Mouse (Mus musculus): ENCODE measurements around the gene Ell. TPM values are rescaled to one million over a fixed set of nuclear protein-coding genes. Genes with fewer than 3 reads are reported as not detected.
A peak's percentile ranks its signal among the peaks of the same experiment; 100 is the strongest.

The Ell gene
- total RNA-seq, 2 experiments from 2014 or later = 31.0 to 32.4 TPM

DNA sequence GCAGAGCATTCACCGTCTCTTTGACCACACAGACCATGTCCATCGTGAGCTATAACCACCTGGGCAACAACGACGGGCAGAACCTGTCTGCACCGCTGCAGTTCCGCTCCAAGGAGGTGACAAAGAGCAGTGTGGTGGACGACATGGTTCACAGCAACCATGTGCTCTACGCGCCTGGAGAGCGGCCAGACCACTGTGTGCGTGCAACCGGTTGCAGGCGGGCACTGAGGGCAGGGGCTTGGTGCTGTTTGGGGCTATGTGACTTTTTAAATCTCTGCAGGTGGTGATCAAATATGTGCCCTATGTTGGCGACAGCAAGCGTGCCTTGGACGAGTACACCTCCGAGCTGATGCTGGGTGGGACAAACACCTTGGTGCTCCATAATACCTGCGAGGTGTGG is 57.0 kb downstream of the Ell start:
- no peak for DNase-seq (ENCODE audit: low spot score in 2 of 2)

DNA sequence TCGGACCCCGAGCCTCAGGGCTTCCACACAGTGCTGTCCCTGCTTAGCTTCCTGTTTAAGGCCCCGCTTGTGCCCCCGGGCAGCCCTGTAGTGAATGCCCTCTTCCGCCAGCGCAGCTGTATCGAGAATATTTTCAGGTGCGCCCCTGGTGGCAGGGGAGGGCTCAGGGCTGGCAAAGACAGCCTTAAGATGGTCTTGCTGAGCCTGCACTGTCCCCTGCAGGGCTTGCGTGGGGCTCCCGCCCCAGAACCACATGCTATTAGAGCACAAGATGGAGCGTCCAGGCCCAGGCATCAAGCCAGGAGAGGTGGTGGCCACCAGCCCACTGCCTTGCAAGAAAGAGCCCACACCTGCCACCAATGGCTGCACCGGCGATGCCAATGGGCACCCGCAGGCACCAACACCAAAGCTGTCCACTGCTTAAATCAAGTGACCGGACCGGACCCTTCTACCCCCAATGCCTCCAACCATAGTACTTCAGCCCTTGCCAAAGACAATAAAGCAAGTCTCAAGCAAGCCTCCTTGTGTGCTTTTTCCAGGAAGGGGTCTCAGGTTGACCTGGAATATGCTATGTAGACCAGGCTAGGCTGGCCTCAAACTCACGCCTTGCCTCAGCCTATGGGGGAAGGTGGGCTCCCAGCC is 57.6 kb downstream of the Ell start:
- DNase-seq (ENCODE audit: low spot score in 2 of 2) = no peak

DNA sequence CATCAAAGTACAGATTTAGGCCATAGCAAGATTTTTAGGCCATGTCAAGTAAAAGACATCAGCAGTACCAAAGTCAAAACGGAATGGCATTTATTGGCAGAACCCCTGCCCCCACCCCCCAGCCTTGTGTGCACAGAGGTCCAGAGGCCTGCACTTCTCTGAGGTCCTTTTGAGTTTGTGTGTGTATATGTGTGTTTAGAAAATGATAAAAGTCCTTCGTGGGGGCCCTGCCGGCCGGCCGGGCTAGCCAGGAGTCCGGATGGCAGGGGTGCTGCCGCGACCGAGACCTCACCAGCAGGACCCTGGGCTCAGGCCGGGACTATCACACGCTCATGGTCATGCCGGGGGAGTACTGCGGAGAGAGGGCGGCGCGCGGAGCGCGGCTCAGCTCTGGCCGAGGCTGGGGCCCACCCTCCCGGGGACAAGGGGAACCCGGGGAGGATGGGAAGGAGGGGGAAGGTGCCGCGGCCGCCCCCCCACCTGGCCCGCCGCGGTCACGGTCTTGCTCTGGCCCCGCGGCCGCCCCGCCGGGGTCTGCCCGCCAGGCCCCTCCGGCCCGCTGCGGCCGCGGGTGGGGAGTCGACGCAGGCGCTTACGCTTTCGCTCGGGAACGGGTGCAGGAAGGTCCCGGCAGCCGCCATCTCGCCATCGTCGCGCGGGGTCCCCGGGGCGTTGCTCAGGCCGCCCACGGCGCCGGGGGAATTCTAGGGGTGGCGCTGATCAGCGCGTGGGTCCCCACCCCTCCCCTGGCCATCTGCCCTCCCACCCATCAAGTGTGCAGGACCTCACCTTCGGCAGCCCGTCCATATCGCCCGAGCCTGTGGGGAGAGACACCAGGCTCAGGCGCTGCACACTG is 58.4 kb downstream of the Ell start:
- no peak for DNase-seq (ENCODE audit: low spot score in 2 of 2)

DNA sequence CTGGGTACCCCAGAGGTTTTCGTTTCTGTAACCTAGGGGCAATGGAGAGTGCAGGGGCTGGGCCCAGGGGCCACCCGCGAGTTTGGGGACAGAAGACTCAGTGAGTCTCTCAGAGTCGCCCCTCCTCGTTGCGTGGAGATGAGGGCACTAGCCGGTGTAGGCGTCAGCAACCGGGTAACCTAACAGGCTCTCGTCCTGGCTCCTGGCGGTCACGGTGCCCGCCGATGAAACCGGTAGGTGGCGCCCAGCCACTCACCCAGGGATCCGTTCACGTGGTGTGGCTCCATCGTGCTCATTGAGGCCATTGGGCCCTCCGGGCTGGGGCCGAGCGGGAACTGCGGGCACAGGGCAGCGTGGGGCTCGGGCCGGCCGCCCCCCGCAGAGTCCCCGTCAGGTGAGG is 59.0 kb downstream of the Ell start:
- peak; percentile 68 to 69 for DNase-seq (ENCODE audit: low spot score in 2 of 2)

DNA sequence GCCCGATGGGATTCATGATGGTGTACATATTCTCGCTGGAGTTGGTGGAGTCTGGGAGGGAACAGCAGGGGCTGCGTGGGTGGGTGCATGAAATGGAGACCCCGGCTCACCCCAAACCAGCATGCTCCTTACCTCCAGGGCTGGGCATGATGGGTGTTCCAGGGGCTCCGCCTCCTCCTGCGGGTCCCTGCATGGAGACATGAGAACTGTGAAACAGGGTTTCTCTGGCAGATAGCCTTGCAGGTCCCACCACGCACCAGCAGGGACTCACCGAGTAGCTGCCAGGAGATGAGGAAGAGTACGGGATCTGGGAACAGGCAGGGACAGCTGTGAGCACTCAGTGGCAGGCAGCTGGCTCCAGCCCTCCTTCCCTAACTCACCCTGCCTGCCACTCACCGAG is 59.5 kb downstream of the Ell start:
- DNase-seq (ENCODE audit: low spot score in 2 of 2) = no peak

DNA sequence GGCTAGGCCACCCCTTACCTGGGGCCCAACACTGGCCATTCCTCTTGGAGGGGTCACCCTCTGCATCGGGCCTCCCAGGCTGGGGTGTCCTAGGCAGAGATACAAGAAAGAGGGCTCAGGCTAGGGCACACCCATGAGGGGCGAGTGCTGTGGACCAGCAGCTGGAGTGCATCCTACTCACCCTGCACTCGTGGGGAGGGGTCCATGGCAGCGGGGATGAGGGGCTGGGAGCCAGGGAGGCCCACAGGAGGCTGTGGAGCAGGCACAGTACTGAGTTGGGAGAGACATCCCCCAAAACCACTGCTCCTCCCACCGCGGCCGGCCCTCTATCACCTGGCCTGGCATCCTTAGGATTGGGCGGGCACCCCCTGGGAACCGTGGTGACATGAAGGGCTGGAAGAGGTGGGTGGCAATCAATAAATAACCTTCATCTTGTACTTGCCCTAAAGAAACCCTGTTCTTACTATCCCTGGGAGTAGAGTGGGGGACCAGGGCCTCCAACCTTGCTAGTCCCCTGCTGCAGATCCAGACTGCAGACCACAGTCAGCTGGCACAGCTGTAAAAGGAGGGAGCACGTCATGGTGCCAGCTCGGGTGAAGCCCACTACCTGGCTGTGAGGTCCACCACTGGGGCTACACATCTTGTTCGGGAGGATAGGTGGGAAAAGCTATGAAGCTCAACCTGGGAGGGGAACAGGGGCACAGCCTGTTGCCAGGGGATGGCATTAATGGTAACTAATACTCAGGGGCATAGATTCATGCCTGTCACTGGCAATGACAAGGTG is 60.4 kb downstream of the Ell start:
- no peak for DNase-seq (ENCODE audit: low spot score in 2 of 2)

DNA sequence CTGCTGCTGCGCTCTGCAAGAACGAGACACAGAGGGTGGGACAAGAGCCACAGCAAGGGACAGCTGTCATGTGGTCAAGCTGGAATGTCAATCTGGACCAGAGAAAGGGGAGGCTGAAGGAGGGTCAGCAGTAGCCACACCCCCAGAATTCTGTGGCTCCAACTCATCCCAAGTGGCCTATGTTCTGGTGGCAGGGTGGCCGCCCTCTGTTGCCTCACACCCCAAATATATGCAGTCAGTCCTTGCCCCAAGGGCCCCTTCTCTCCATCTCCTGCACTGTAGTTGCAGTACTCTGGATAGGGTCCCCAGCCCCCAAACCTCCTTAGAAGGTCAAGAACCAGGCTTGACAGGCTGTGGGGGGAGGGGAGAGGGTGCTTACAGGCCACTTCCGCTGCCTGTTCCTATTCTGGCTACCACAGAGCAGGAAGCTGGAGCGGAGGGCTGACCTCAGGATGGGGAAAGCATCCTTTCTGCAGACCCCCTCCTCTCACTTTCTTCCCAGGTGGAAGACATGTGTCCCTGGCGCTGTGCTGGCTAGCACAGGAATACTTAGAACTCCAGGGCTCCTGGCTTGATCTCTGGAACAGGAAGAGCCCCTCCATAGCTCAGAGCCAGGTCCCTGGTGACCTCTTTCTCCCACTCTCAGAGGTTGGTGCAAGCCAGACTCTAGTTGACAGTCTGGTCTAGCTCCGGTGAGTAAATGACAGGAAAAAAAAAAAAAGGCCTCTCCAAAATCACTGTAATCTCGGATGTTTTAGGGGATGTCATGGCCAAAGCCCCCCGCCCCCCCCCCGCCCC is 61.4 kb downstream of the Ell start:
- DNase-seq (ENCODE audit: low spot score in 2 of 2) = no peak

DNA sequence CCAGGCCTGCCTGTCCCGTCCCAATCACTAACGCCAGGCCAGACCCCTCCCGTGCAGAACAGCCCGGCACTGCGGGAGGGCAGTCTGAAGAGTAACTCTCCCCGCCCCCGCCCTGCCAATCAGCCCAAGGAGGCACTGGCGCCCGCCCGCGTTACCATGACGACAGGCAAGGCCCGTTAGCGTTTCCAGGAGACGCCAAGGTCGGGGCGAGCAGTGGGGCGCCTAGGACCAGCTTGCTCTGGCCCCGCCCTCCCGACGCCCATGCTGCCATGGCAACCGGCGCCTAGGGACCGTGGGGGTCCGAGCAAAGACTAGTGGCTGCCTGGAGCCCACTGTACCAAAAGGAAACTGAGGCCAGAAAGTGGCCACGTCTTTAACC is 62.0 kb downstream of the Ell start:
- DNase-seq (ENCODE audit: low spot score in 2 of 2) = peak; percentile 80 to 81

DNA sequence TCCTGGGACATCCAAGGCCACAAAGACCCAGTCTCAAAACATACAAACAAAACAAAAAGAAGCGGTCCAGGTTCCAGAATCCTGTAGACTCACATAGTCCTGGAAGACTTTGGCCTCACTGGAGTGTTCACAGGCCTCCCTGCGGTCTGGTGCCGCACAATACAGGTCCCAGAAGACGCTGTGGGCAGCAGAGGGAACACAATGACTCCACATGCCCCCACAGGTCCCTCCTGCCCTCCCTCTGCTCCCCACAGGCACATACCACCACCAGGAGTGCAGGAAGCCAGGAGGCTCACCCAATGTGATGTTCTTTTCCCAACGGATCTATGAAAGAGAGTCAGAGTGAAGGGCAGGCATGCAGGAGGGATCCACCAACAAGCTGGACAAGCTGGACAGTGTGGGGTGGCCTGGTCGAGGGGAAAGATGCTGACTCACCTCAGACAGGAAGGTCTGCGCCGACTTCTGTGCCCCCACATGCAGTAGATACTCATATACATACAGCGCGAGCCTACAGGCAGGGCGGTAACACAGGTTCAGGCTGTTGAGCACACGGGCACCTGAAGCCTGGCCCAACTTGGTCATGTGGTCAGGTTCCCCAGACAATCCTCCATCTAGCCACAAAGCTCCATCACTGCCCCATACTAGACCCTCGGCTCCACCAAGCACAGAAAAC is 63.0 kb downstream of the Ell start:
- no peak for DNase-seq (ENCODE audit: low spot score in 2 of 2)

DNA sequence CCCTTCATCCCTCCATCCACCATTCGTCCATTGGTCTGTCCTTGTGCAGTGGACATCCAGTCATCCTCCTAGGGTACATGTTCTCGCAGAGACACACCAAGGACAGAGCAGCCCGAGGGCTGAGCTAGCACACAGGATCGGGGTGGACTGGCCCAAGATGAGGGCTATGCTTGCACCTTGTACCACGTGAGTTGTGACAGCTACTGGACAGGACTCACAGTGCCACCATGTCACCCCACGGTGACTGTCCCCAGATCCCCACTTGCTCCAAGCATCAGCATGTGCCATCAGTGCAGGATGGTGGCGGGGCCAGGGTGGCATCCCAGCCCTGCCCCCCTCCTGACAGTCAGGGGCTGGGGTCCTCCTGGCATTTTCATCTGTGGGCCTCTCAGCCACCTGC is 65.3 kb downstream of the Ell start:
- DNase-seq (ENCODE audit: low spot score in 2 of 2) = no peak

DNA sequence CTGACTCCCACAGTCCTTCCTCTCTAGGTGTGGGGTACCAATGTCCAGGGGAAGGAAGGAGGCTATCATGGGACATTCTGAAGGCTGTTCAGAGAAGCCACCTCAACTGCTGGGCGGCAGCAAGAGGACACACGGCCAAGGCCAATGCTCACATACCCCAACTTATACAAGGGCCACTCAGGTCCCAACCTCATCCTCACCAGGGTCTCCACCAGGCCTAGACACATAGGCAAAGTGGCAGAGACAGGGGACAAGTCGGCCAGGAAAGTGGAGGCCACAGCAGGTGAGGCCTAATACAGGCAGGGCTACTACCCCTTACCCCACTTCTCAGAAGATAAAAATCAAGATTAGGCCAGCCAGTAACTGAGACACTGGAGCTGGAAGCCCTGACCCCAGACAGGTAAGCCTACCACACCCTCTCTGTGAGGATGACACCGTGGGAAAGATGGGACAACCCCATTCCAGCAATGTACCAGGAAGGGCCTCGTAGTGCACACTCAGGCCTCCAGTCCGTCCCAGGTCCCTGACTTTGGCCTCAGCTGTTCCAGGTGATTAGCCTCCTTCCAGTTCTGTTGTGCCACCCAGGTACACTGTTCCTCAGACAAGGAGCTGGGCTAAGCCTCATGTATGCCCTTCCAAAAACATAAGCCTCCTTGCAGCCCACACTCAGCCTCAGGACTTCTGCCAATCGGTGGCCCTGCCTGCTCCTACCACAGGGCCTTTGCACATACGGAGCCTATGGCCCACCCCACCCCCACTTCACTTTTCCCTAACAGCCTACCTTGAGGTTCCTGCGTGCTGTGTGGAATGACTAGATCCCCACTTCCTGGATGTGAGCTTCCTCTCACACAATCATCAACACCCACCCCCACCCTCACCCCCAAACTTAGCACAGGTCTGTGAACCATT is 66.9 kb downstream of the Ell start:
- no peak for DNase-seq (ENCODE audit: low spot score in 2 of 2)

DNA sequence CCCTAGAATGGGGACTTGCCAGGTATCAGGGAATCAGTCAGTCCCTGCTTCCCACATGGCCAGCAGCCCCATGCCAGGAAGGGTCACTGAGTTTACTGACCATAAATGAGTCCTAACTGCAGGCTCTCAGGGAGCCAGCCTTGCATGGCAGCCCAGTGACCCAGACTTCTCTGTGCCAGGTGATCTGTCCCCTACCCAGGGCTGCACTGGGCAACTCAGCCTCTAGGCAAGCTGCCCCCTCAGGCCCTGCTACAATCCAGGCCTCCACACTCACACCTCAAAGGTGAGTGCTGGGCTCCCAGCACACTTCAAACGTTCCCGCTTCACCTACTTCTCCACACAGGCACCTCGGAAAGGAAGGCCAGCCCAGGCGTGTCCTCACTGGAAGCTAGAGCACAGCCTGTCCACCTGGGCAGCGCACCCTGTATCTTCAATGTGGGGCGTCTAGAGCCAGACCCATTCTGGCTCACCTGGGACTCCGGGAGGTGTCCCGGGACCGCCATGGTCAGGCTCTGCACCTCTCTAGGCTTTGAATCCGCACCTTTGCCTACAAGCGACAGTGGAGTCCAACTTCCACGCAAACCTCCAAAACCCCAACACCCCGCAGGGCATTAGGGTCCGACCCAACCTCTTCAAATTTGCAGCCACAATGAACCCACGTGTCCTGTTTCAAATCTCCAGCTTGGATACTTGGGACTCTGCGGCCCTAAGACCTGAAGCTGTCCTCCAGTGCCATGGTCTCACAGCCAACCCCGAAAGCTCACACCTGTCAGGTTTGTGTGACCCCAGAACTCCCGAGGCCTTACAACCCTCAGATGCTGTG is 67.7 kb downstream of the Ell start:
- no peak for DNase-seq (ENCODE audit: low spot score in 2 of 2)

DNA sequence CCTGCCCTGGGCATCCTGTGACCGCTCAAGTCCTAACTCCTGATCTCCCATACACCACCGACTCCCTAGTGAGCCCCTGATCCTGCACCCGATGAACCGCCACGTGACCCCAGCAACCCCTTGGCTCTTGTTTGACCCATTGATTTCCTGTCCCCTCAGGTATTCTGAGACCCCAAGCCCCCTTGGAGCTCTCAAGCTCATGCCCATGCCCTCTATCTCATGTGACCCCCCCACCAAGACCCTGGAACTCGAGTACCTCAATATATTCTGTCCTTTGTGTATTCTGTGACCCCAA is 68.3 kb downstream of the Ell start:
- no peak for DNase-seq (ENCODE audit: low spot score in 2 of 2)

DNA sequence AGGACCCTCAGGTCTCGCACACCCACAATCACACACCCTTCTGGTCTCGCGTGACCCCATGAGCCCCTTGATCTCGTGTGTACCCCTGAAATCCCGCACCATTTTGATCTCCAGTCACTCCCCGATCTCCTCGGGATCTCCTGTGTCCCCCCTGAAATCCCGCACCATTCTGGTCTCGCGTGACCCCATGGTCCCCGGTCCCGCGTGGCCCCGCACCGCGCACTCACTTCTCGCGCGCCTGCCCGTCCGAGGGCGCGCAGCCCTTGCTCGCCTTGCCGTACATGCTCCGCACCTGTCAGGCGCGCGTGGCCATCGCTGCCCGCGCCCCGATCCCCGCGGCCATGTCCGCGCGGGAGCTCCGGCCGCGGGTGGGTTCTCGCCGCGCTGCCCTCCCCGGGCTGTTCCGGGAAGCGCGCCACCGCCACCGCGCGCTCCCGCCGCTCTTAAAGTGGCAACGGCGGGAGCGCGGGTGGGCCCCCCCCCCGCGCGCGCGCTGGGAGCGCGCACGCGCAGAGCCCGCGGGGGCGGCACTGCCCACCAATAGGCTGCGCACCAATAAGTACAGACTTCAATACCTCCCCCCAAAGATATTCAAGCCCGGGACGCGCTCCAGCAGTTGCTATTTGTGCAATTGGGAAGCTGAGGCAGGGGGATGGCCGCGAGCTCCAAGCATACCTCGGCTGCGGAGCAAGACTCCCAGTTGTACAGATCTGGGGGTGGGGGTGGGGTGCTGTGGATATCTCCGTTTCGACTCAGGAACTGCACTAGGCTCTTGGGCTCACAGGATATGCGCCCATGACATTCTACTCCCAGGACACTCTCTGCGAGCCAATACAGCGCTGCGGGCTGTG is 68.9 kb downstream of the Ell start:
- no peak for DNase-seq (ENCODE audit: low spot score in 2 of 2)

DNA sequence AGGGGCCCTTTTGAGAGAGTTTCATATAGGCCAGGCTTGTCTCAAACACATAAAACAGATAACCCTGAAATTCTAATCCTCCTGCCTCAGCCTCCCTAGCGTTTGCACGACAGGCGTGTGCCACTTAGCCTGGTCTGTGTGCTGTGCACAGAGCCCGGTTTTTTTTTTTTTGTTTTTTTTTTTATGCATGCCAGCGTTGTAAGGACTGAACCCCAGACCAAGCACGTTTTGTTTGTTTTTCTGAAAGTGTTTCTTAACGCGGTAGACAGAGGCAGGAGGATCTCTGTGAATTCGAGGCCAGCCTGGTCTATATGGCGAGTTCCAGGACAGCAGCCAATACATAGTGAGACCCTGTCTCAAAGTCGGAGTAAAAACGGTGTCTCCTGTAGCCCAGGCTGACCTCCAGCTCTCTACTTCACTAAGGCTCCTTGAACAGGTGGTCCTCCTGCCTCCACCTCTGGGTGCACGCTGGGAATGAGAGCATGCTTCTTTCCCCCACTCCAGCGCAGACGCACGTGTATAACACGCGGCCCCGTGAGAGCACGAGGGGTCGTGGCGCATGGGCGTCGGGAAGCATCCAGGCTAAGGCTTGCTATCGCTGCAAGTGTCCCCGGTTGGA is 69.6 kb downstream of the Ell start, which contains the start of gene Ssbp4:
Ssbp4 (minus strand) TSS at position 124 of the 619 bp plus-strand sequence.
- no peak for DNase-seq (ENCODE audit: low spot score in 2 of 2)

DNA sequence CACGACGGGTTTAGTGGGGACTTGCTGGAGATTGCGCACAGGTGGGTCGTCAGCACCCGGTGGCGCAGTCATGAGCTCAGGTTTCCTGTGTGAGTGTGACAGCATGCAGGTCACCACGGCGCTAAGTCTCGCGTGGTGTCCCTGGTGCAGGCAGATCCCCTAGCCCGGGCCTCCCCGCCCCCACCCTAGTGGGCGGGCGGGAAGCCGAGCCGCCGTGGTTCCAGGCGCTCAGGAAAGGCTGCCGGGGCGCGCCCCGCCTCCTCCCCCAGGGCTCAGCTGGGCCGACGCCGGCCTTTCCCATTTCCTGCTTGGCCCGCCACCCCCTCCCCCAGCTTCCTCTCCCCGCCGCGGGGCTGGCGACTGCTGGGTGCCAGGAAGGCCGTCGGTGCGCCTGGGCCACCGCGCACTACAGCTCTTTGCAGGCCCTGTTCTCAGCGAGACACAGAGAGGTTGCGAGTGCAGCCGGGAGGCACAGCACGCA is 70.2 kb downstream of the Ell start:
- peak; percentile 76 to 81 for DNase-seq (ENCODE audit: low spot score in 2 of 2)
